Mouse (Mus musculus): Measurements from ENCODE around the gene Bcl7c. TPM values are rescaled to one million over a fixed set of nuclear protein-coding genes. Genes with fewer than 3 reads are reported as not detected.
A peak's percentile ranks its signal among the peaks of the same experiment; 100 is the strongest.

The Bcl7c gene
- total RNA-seq (2021), result 10 to 100 TPM; 20.1 to 26.6 TPM
- long read RNA-seq, experiment 1, full-length matches to known transcripts, result 11 of 16 reads
- long read RNA-seq, experiment 1, partial matches to known transcripts, result 1 of 16 reads
- long read RNA-seq, experiment 1, other reads (novel, unspliced or antisense), result 4 of 16 reads
- long read RNA-seq, experiment 2, transcript Bcl7c-201 (6 exons, 1,132 nt), result major isoform, 12 of 15 reads
- long read RNA-seq, experiment 2, partial matches to known transcripts, result 1 of 15 reads
- long read RNA-seq, experiment 2, other reads (novel, unspliced or antisense), result 1 of 15 reads

- peak; percentile 74 for TF ChIP-seq CTCF (conservative IDR thresholded peaks at IDR 0.05)
Measured at GRCm38 (mm10) chr7:127708207-127709078, at the start of gene Bcl7c. Gene Bcl7c, minus strand, starts transcription at chr7:127708933.

GRCm38 (mm10) chr7:127753741-127754140, 45.0 kb upstream of the Bcl7c start:
- Histone ChIP-seq H3K4me3 (no peak overlapping the region), H3K27ac (no peak overlapping the region)
- TF ChIP-seq CTCF (conservative IDR thresholded peaks at IDR 0.05), result no peak
- no peak for DNase-seq (ENCODE audit: low spot score in 2 of 2)

More at GRCm38 (mm10) chr7:127708207-127709078, at the start of gene Bcl7c:
- Histone ChIP-seq H3K4me3 (peak within 1 kb of the TSS; percentile 84), H3K27ac (peak within 1 kb of the TSS; percentile 92)
- peak; percentile 81 to 85 for DNase-seq (ENCODE audit: low spot score in 2 of 2)

DNA sequence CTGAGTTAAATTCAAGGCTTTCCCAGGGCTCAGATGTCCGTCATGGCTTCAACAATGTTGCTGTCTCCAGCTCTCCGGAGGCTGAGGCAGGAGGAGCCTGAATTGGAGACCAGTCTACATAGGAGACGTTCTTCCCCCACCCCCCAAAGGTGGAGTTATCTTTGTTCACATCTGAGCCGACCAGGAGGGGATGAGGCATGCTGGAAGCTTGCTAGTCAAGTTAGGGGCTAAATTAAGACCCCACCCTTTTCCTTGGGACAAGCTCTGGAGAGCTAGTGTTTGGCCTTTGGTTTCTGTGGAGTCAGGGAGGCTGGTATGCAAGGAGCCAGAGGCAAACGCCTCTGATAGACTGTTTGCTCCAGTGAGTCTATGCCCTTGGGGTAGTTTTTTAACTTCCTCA, 44.4 kb upstream of the Bcl7c start:
- H3K27ac ChIP-seq, result 0 out of 2 replicates have a peak overlapping the region, but pooled peaks have one; percentile 5
- TF ChIP-seq CTCF (conservative IDR thresholded peaks at IDR 0.05), result no peak
- DNase-seq (ENCODE audit: low spot score in 2 of 2), result no peak
- H3K4me3 ChIP-seq, result no peak overlapping the region

GRCm38 (mm10) chr7:127752069-127752468, 43.3 kb upstream of the Bcl7c start:
- no peak for TF ChIP-seq CTCF (conservative IDR thresholded peaks at IDR 0.05)
- no peak overlapping the region for H3K4me3 ChIP-seq
- no peak for DNase-seq (ENCODE audit: low spot score in 2 of 2)
- H3K27ac ChIP-seq, result no peak overlapping the region

- Histone ChIP-seq H3K27ac (no peak overlapping the region), H3K4me3 (no peak overlapping the region)
- no peak for TF ChIP-seq CTCF (conservative IDR thresholded peaks at IDR 0.05)
- no peak for DNase-seq (ENCODE audit: low spot score in 2 of 2)
Measured at GRCm38 (mm10) chr7:127751619-127752018, 42.9 kb upstream of the Bcl7c start.

DNA sequence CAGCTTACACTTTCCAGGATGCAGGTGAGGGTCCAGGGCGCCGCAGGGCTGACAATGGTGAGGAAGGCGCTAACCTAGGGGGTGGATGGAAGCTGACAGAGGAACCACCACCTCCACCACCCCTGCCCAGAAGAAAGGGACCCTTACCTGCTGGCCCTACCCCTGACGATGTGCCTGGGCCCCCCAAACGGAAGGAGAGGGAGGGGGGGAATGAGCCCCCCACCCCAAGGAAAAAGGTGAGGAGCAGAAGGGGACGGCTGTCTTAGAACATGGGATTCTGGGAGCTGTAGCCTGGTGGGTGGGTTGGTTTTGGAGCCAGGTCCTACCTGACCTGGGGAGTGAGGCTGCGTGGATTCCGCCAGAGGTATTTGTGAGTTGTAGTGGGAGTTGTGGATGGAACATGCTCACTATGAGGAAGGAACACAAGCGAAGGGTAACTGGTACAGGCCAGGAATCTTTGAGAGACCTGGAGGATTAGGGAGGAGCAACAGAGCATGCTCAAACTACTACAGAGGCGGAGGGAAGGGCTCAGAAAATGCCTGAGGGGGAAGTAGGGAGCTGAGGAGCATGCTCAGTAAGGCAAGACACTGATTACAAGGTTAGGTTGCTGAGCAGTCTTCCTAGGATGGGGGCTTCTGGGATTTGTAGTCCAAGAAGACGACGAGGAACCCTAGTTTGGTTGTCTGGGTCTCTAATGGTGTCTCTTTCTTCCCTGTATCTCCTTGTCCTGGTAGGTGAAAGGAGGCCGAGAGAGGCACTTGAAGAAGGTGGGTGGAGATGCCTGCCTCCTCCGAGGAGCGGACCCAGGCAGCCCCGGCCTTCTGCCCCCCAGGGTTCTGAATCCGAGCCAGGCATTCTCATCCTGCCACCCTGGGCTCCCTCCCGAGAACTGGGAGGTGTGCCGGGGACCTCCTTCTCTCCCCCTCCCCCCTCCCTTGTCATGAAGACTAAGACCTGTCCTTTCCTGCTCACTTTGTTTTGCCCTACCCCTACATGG, 41.7 kb upstream of the Bcl7c start:
- TF ChIP-seq CTCF (conservative IDR thresholded peaks at IDR 0.05), result no peak
- Histone ChIP-seq H3K27ac (peak overlapping the region; percentile 68; the same call in 1 of the 2 replicates), H3K4me3 (peak overlapping the region; percentile 47)
- peak; percentile 65 to 83 for DNase-seq (ENCODE audit: low spot score in 2 of 2)

DNA sequence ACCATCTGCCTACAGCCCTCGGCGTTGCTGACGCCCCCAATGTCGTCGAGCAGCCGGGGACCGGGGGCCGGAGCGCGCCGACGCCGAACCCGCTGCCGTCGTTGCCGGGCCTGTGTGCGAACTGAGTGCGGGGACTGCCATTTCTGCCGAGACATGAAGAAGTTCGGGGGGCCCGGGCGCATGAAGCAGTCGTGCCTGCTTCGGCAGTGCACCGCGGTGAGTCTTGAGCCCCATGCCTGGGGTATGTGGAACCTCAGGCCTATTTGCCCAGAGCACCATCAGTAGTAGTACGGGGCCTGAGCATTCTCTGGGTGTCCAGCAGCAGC, 39.5 kb upstream of the Bcl7c start:
- H3K27ac ChIP-seq, result no peak overlapping the region
- H3K4me3 ChIP-seq, result no peak overlapping the region
- no peak for TF ChIP-seq CTCF (conservative IDR thresholded peaks at IDR 0.05)
- DNase-seq (ENCODE audit: low spot score in 2 of 2), result no peak

- peak overlapping the region; percentile 89; the same call in 1 of the 2 replicates for H3K27ac ChIP-seq
- H3K4me3 ChIP-seq, result peak overlapping the region; percentile 87
- no peak for DNase-seq (ENCODE audit: low spot score in 2 of 2)
- TF ChIP-seq CTCF (conservative IDR thresholded peaks at IDR 0.05), result no peak
Measured at GRCm38 (mm10) chr7:127747559-127748234, 39.0 kb upstream of the Bcl7c start.

GRCm38 (mm10) chr7:127746494-127747491, 38.1 kb upstream of the Bcl7c start:
- 0 out of 2 replicates have a peak, but pooled peaks have one; percentile 2 for TF ChIP-seq CTCF (conservative IDR thresholded peaks at IDR 0.05)
- Histone ChIP-seq H3K4me3 (peak overlapping the region; percentile 87), H3K27ac (peak overlapping the region; percentile 89)
- no peak for DNase-seq (ENCODE audit: low spot score in 2 of 2)

GRCm38 (mm10) chr7:127745652-127746493, 37.1 kb upstream of the Bcl7c start:
- DNase-seq (ENCODE audit: low spot score in 2 of 2), result peak; percentile 95 to 100
- Histone ChIP-seq H3K27ac (peak overlapping the region; percentile 93), H3K4me3 (peak overlapping the region; percentile 87)
- TF ChIP-seq CTCF (conservative IDR thresholded peaks at IDR 0.05), result no peak

Measured in layer of hippocampus, adult 2 months (tissue).